Mouse (Mus musculus): Measurements from ENCODE around the gene Foxred2.

Gene Foxred2

GRCm38 (mm10) chr15:77916851-77917544 lies 39.5 kb downstream of the Foxred2 start:
- peak; percentile 72 to 81 for DNase-seq (ENCODE audit: low spot score in 2 of 2)

DNA sequence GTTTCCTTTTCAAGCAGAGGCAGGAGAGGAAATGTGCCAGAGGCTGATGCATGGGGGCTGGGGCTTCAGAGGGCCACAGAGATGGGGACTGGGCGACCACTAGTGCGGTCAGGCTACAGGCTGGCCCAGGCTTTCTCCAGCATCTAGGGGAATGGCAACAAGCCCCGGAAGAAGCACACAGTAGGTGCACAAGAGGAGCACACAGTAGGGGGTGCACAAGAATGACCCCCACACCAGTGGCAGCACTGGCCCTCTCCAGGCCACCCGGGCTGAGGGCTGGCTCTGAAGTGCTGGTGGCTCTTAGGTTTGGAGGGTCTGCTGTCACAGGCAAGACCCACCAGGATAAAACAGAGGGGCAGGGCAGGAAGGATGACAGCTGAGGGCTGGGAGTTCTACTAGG lies 41.2 kb downstream of the Foxred2 start:
- no peak for DNase-seq (ENCODE audit: low spot score in 2 of 2)

- DNase-seq (ENCODE audit: low spot score in 2 of 2), result no peak
These were observed 42.0 kb downstream of the Foxred2 start for GRCm38 (mm10) chr15:77914507-77914906.

DNA sequence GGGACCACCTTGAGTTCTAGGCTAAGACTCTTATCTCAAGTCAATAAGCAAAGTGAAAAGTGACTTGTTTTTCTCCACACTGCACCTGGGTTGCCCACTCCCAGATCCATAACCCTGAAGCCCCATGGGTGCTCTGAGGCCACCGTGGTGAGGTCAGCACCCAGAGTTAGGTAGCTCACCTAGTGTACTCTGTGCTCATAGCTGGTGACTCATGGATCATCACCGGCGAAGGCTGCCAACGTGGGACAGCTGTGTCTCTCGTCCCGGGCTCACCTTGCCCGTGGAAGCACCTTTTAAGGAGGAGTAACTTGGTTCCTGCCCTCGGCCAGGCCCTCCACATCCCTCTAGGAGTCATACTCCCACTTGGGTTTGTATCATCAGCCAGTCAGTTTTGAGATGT lies 43.5 kb downstream of the Foxred2 start:
- no peak for DNase-seq (ENCODE audit: low spot score in 2 of 2)

GRCm38 (mm10) chr15:77912585-77912984 lies 43.9 kb downstream of the Foxred2 start:
- no peak for DNase-seq (ENCODE audit: low spot score in 2 of 2)

DNA sequence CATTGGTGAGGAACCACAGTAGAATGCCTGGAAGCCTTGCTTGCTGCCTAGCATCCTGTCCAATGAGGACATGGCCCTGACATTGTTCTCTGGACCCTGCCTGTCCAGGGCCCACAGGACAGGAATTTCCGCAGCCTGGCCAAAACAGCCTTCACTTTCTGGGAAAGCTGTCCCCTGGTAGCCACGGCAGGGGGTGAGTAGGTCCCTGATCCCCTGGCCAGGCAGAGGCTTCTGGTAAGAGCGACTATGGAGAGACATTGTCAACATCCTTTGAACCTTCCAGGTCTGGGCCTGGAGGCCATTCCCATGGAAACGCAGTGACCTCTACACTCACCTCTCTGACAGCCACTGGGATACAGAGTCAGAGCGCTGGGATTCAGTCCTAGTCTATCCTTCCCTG lies 44.5 kb downstream of the Foxred2 start:
- no peak for DNase-seq (ENCODE audit: low spot score in 2 of 2)

DNA sequence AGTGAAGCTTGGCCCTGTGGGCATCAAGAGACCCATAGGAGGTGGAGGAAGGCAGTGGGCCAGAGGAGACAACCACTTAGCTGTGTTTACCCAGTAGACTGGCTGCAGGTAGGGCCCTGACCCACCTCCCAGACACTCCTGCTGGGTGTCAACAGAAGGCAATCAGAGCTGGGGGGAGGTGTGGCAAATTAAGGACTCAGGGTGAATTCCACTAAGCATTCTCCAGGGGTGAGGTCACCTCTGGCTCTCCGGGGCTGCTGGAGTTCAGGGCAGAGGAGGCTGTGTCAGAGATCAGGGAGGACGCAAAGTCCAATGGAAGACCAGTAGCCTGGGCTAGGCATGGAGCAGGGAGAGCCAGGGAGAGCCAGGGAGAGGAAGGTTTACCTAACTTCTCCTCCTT lies 45.5 kb downstream of the Foxred2 start:
- no peak for DNase-seq (ENCODE audit: low spot score in 2 of 2)

DNA sequence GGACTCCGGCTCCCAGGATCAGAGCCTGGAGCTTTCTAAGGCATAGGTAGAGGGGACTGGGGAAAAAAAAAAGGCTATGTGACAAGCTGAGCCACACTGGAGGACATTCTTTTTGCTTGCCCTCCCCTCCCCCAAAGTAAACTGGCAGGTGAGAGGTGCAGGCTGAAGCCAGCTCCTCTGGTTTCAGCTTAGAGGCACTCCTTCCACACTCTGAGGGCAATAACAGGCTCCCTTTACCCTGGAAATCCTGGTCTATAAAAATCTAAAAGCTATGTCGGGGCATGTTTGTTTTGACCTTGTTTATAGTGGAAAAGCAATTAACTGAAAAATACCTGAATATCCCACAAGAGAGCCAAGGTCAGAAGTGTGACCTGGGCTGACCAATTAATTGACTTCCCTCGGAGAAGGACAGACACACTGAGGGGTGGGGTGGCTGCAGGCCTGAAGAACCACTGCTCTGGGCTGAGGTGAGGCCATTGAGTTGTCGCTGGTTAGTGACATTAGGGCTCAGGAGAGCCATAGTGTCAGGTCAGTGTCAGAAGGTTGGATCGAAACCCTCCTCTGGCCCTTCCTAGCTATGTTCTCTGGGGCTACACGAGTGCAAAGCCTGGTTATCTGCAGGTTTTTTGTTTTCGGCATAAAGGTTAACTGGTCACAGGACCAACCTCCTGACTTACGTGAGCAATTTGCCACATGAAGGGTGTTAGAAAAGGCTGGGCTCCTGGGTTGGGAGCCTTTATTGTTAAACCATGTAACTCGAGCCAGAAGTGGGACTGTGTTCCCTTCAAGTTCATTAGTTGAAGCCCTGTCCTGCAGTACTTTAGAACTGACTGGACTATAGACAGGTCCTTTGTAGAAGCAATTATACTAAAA lies 48.6 kb downstream of the Foxred2 start:
- DNase-seq (ENCODE audit: low spot score in 2 of 2), result no peak

- DNase-seq (ENCODE audit: low spot score in 2 of 2), result no peak
These were observed 50.0 kb downstream of the Foxred2 start for GRCm38 (mm10) chr15:77906545-77906944.

- DNase-seq (ENCODE audit: low spot score in 2 of 2), result no peak
These were observed 50.4 kb downstream of the Foxred2 start for GRCm38 (mm10) chr15:77906081-77906480.

DNA sequence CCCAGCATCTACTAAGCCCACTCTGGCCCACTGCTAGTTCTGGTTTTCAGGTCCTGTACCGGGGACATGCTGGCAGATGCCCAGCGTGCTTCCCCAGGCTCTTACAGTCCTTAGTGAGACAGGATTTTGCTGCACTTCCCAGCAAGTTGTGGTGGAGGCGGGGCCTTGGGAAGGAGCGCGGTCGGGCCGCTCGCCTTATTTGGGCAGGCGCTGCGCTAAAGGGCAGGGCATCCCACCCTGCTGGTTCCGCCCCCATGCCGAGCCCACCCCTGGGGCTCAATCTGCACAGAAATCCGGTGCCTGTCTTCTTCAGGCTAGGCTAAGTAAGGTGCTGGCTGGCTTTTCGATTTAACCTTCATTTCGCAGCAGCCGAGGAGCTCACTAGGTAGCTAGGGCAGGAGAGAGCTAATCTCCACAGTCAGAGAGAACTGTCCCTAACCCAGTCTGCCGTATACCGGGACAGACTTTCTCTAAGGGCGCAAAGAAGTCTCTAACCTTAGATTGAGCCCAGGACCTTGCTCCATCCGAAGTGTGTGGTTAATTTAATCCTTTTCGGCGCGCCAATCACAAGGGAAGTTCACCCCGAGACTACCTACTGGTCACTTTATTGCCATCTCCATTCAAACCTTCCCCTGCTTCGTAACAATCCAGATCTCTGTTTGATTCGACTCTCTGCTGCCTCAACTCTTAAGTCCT lies 51.1 kb downstream of the Foxred2 start:
- peak; percentile 51 to 53 for DNase-seq (ENCODE audit: low spot score in 2 of 2)

DNA sequence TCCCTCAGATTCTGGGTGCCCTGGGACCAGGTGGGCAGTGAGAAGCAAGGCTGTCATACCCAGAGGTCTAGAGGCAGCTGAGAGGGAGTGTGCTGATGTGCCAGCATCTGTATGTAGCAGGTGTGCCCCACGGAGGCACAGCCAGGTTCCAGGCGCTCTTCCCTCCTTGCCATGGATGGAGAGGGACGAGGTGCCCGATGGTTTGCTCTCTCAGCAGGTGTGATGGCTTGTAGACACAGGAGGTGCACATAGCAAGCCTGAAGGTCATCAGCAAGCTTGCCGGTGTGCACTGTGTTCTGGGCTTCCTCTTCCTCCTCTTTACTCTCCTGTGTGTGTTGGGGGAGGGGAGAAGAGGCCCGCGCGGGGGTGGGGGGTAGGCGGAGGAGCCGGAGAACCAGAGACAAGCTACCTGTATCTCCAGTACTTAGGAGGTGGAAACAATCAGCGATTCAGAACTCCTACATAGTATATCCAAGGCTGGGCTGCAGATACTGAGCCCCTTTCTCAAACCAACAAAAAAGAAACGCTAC lies 52.1 kb downstream of the Foxred2 start:
- peak; percentile 39 to 47 for DNase-seq (ENCODE audit: low spot score in 2 of 2)

DNA sequence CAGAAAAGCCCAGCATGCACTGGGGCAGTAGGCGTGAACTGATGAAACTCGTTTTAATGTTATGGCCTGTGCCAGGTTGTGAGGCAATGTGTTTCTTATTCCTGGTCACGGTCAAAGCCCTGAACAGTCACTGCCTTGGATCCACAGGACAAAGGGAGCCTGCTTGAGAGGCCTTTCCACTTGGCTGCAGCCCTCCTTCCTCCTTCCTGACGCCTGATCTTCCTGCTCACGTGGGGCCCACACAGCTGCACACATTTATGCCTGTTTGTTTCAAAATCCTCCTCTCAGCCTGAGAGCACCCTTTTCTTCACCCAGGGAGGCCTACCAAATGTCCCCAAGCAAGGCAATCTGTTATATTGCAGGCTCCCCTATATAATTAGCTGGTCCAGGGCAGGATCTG lies 53.3 kb downstream of the Foxred2 start:
- no peak for DNase-seq (ENCODE audit: low spot score in 2 of 2)

- no peak for DNase-seq (ENCODE audit: low spot score in 2 of 2)
These were observed 61.6 kb downstream of the Foxred2 start for GRCm38 (mm10) chr15:77894926-77895325.

GRCm38 (mm10) chr15:77893292-77893691 lies 63.2 kb downstream of the Foxred2 start:
- DNase-seq (ENCODE audit: low spot score in 2 of 2), result no peak

DNA sequence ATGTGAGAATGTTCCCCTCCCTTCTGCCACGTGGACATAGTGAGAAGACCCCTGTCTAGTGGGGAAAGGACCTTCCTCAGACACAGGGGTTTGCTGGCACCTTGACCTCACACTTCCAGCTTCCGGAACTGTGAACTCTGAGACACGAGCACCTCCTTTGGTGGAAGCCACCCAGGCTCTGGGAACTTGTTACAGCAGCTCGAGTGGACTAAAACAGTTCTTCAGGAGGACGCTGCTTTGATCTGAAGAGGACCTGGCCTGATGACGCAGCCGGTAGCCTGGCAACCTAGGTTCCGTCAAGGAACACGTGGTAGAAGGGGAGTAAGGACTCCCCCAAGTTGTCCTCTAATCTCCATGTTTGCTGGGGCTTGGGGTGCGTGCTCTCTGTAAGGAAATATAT lies 64.1 kb downstream of the Foxred2 start:
- no peak for DNase-seq (ENCODE audit: low spot score in 2 of 2)

DNA sequence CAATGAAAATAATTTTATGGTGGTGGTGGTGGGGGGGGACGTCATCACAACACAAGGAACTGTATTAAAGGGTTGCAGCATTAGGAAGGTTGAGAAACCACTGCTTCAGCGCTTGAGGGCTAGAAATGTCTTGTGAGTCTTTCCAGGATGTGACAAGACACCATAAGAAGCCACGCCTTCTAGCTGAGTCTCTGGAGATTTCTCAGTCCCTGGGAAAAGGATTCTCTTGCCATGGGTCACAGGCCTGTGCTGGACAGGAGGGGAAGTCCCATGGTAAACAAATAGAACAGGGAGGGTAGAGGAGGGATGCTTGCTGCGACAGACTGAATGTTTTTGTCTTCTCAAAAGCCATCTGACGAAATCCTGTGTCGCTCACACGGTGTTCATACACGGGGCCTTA lies 64.8 kb downstream of the Foxred2 start:
- no peak for DNase-seq (ENCODE audit: low spot score in 2 of 2)

All from spleen, postnatal 36 days (tissue).